Mouse (Mus musculus) brain, adult 2 months (tissue): ENCODE measurements around the gene Fam221b.

Source experiments
- DNase-seq: peaks from one replicate; pipeline ENCODE4 v3.0.0; 2011; ENCODE audit warnings: low read depth, low spot score

The Fam221b gene

DNA sequence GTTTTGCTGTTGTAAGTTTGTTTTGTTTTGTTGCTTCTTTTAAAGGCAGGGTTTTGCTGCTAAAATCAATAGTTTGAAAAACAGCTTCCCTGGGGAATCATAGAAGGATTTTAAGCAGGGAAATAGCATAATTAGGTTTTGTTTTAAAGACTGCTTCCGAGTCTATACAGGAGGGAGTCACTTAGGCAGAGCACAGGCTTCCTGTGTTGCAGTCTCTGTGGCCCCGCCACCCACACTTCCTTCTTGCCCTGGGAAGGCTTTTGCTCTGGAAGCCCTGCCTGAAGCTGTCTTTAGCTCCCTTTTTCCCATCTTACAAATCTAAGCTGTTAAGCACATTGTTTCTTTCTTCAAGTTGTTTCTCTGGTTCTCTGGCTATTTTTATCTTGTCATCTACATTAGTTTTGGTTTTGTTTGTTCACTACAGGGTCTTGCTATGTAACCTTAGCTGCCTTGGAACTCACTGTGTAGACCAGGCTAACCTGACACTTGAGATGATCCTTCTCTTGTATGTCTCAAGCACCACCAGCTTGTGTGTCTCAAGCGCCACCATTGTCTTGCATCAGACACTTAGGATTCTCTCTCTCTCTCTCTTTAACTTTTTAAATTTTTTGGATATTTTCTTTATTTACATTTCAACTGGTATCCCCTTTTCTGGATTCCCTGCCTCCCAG lies 55.8 kb downstream of the Fam221b start:
- DNase-seq: no peak

DNA sequence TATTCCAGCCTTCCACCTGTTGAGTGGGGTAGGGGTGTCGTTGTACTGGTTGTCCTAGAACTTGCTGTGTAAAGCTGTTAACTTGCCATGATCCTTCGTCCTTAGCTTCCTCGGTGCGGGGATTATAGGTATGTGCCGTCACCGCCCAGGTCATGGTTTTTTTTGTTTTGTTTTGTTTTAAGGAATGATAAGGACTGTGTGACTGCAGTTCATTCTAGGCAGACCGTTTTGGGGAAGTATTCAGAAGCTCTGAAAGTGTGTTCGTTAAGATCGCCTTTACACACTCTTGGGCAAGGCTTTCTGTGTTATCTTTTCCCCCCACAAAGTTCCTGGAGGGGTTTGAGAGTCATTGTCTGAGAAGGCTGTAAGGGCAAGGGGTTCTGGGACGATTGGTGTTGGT lies 56.4 kb downstream of the Fam221b start:
- no peak for DNase-seq
